Mouse (Mus musculus): ENCODE measurements at regions not wholly inside any gene's neighbourhood (a gene's known extent, or its start where the extent isn't known, plus 50 kb on each side); places are given as distances from the start of the nearest gene placed in this dataset.

GRCm38 (mm10) chr7:98768460-98768859 is 65.6 kb downstream of the Thap12 start:
- no peak for TF ChIP-seq CTCF (conservative IDR thresholded peaks at IDR 0.05)
- no peak for DNase-seq (ENCODE audit: low spot score in 2 of 2)
- H3K4me3 ChIP-seq: no peak overlapping the region
- H3K27ac ChIP-seq: no peak overlapping the region

DNA sequence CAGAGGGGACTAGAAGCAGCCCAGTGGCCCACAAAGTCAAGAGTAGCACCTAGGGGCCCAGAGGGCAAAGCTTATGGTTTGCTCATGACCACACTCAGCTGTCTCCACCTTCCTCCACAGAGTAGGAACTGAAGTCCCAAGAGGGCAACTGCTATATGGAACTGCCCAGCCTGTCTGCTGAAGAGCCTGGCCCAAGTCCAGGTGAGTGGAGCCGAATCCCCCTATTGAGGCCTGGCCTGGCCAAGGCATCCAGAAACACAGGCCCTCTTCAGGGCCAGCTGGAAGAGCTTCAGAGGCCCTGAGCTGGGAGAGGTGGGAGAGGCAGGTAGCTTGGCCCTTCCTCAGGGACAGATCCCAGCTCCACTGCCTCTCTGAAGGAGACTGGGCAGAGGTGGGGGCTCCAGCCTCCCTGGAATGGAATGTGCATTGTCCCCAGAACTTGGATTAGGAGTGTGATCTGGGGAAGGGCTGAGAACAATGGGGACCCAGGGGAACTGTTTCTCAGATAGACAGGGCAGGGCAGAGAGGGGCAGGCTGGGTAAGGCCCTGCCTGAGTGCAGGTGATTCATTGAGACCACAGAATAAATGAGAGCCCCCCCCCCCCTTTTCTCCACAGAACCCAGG is 65.7 kb upstream of the Wnt11 start:
- DNase-seq (ENCODE audit: low spot score in 2 of 2): no peak
- Histone ChIP-seq H3K27ac (no peak overlapping the region), H3K4me3 (no peak overlapping the region)
- TF ChIP-seq CTCF (conservative IDR thresholded peaks at IDR 0.05): no peak

GRCm38 (mm10) chr7:98770257-98770890 is 64.5 kb upstream of the Wnt11 start:
- Histone ChIP-seq H3K4me3 (no peak overlapping the region), H3K27ac (no peak overlapping the region)
- DNase-seq (ENCODE audit: low spot score in 2 of 2): no peak
- no peak for TF ChIP-seq CTCF (conservative IDR thresholded peaks at IDR 0.05)

DNA sequence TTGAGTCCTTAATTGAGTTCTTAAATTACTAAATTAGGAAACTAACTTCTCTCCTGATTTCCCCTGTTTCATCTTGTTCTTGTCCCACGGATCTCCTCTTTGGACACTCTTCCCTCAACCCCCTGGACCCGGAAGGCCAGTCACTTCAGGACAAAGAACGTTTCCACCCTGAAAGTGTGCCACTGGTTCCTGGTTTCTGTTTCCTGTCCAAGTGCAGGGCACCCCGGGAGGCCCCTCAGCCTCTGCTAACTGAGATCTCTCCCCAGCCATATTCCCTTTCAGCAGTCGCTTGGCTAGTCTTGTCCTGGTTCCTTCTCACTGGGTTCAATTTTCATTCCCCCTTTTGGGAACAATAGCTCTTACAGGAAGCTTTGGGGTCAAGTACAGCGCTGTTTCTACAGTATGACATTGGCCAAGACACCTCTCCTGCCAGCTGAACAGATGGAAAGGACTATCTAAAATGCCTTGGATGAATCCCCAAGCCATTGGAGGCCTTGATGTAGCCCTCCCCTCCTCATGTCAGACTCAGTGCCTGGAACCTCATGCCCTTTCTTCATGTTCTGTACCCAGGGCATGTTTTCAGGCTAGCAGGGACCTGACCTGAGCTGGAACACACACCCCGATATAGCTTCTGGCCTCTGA is 63.7 kb upstream of the Wnt11 start:
- no peak for DNase-seq (ENCODE audit: low spot score in 2 of 2)
- Histone ChIP-seq H3K27ac (no peak overlapping the region), H3K4me3 (no peak overlapping the region)
- no peak for TF ChIP-seq CTCF (conservative IDR thresholded peaks at IDR 0.05)

GRCm38 (mm10) chr7:98774597-98774996 is 60.3 kb upstream of the Wnt11 start:
- peak; percentile 64 for TF ChIP-seq CTCF (conservative IDR thresholded peaks at IDR 0.05)

DNA sequence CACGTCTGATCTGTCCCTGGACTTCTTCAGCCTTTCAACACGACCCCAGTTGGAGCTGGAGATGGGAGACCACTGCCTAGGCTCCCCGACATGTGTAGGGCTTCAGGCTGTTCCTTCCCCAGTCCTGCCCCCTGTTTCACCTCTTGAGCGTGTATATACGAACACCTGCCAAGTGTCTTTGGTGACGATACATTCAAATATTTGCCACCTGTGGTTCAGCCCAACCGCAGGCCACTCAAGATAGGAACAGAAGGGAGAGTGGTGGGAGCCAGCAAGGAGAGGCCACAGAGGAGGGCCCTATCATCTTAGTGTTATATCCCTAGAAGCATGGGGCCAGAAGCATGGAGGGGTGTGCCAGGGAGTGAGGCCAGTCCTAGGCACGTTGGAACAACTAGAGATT is 59.9 kb upstream of the Wnt11 start:
- DNase-seq (ENCODE audit: low spot score in 2 of 2): no peak
- Histone ChIP-seq H3K4me3 (no peak overlapping the region), H3K27ac (no peak overlapping the region)
- TF ChIP-seq CTCF (conservative IDR thresholded peaks at IDR 0.05): no peak

More at GRCm38 (mm10) chr7:98774597-98774996, 60.3 kb upstream of the Wnt11 start:
- H3K27ac ChIP-seq: no peak overlapping the region
- no peak for DNase-seq (ENCODE audit: low spot score in 2 of 2)
- H3K4me3 ChIP-seq: no peak overlapping the region

- H3K27ac ChIP-seq: no peak overlapping the region
- no peak overlapping the region for H3K4me3 ChIP-seq
- DNase-seq (ENCODE audit: low spot score in 2 of 2): no peak
- TF ChIP-seq CTCF (conservative IDR thresholded peaks at IDR 0.05): no peak
Observed at GRCm38 (mm10) chr7:98777304-98777849, 57.5 kb upstream of the Wnt11 start.

GRCm38 (mm10) chr7:98778929-98779328 is 56.0 kb upstream of the Wnt11 start:
- Histone ChIP-seq H3K4me3 (no peak overlapping the region), H3K27ac (no peak overlapping the region)
- peak; percentile 94 for TF ChIP-seq CTCF (conservative IDR thresholded peaks at IDR 0.05)
- DNase-seq (ENCODE audit: low spot score in 2 of 2): peak; percentile 56 to 68

DNA sequence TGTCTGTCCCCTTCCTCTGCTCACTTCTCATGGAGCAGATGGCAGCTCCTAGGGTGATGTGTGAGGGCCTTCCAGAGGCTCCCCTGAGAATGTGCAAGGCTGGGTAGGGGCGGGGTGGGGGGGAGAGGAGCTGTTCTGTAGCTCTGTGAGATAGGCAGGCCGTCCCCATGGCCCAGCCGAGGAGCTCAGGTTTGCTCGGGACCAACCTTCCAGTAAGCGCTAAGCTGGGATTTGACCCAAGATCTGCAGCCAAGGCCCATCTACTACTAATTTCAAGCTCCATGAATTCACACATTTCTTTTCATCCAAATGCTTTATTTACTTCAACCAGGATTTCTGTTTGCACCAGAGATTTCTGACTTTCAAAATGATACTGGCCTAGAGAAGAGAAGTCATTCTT is 51.4 kb upstream of the Wnt11 start:
- H3K27ac ChIP-seq: no peak overlapping the region
- no peak for DNase-seq (ENCODE audit: low spot score in 2 of 2)

DNA sequence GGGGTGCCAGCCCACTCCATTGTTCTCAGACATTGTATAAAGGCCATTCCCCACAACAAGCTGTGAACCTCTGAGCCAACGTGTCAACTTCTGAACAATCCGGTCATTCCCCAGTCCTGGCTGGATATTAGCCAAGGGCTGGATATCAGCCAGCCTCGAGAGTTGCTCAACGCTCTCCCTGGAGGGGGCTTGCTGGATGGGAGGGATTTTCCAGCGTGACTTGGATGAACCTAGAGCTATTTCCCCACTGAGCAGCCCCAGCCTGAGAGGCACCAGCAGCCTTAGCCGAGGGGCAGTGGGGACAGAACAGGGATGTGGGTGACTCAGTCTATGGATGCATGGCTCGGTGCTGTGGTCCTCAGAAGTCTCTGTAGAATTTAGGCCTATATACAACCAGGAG is 51.0 kb upstream of the Wnt11 start:
- TF ChIP-seq CTCF (conservative IDR thresholded peaks at IDR 0.05): no peak
- no peak overlapping the region for H3K27ac ChIP-seq
- H3K4me3 ChIP-seq: no peak overlapping the region
- DNase-seq (ENCODE audit: low spot score in 2 of 2): peak; percentile 35 to 40

More for the DNA sequence above, 51.4 kb upstream of the Wnt11 start:
- TF ChIP-seq CTCF (conservative IDR thresholded peaks at IDR 0.05): no peak
- no peak overlapping the region for H3K4me3 ChIP-seq

DNA sequence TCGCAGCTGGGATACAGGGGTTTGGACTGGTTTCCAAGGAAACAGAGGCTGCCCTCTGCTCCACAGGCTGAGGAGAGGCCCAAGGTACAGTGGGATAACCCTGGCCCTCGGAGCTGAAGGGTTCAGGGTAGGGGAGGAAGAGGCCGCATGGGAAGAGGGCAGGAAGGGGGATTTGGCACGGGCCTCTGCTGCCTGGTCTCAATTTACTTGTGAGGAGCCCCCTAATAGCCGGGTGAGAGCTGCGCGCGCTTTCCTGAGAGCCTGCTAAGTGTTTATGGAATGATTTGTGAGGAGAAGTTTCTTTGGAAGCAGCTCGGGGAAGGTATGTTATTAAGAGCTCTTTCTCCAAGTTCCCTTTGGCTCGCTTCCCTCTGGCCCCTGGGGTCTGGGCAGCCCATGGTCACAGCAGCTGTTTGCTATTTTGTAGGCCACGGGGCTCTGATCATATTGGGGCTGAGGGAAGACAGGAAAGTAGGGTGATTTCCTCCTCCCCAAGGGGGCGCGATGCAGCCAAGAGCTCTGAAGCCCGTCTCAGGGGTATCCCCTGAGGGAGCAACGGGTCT is 50.5 kb upstream of the Wnt11 start:
- Histone ChIP-seq H3K4me3 (no peak overlapping the region), H3K27ac (no peak overlapping the region)
- no peak for DNase-seq (ENCODE audit: low spot score in 2 of 2)
- no peak for TF ChIP-seq CTCF (conservative IDR thresholded peaks at IDR 0.05)
